Mouse (Mus musculus): ENCODE measurements around the gene Cntd1. TPM values are rescaled to one million over a fixed set of nuclear protein-coding genes. Genes with fewer than 3 reads are reported as not detected.

Cntd1 gene
- polyA plus RNA-seq, 1 experiment from 2014 or later, result 0.91 TPM

- DNase-seq (ENCODE audit: low spot score) (no peak), ATAC-seq (ENCODE audit: low FRiP score) (no peak)
- Histone ChIP-seq H3K27ac (peak overlapping the region; percentile 90), H3K4me2 (replicated peaks) (peak overlapping the region; percentile 92), H3K9me3 (ENCODE audit: control insufficient read depth, low read length) (no peaks in the 10 kb centered on the region), H3K4me1 (replicated peaks; ENCODE audit: control insufficient read depth, insufficient read depth, low read length) (peaks cover 15% of the 10 kb centered on the region), H3K4me3 (replicated peaks; ENCODE audit: low read length) (peak overlapping the region; percentile 93), H3K36me3 (replicated peaks; ENCODE audit: control insufficient read depth, insufficient read depth) (0 out of 2 replicates have a peak, but pooled peaks cover 4% of the 10 kb centered on the region), H3K9ac (peak overlapping the region; percentile 97), H3K27me3 (ENCODE audit: control insufficient read depth, insufficient read depth, low read length) (no peaks in the 10 kb centered on the region; the same call in 1 of the 2 replicates)
- 12% methylated on average over 7 of the region's 7 CpGs for WGBS
Observed at GRCm38 (mm10) chr11:101252941-101253340, 25.9 kb upstream of the Cntd1 start.

GRCm38 (mm10) chr11:101253613-101254389, 25.0 kb upstream of the Cntd1 start, which contains the start of gene Vps25:
Gene Vps25 (plus strand): TSS chr11:101253707.
- WGBS, result under 1% methylated on average over 40 of the region's 40 CpGs
- Histone ChIP-seq H3K4me3 (replicated peaks; ENCODE audit: low read length) (peak within 1 kb of the TSS; percentile 93), H3K27ac (peak within 1 kb of the TSS; percentile 90), H3K9me3 (ENCODE audit: control insufficient read depth, low read length) (no peaks in the 10 kb centered on the region), H3K9ac (peak within 1 kb of the TSS; percentile 97), H3K4me1 (replicated peaks; ENCODE audit: control insufficient read depth, insufficient read depth, low read length) (peaks cover 15% of the 10 kb centered on the region), H3K36me3 (replicated peaks; ENCODE audit: control insufficient read depth, insufficient read depth) (0 out of 2 replicates have a peak, but pooled peaks cover 5% of the 10 kb centered on the region), H3K4me2 (replicated peaks) (peak within 1 kb of the TSS; percentile 92), H3K27me3 (ENCODE audit: control insufficient read depth, insufficient read depth, low read length) (no peaks in the 10 kb centered on the region)
- DNase-seq (ENCODE audit: low spot score), result peak; percentile 88
- ATAC-seq (ENCODE audit: low FRiP score), result peak; percentile 76; the same call in 1 of the 2 replicates

- H3K4me3 ChIP-seq (replicated peaks; ENCODE audit: low read length), result no peak overlapping the region
- no peak overlapping the region for H3K9ac ChIP-seq
- DNase-seq (ENCODE audit: low spot score) (no peak), ATAC-seq (ENCODE audit: low FRiP score) (no peak)
- 0 out of 2 replicates have a peak, but pooled peaks cover 10% of the 10 kb centered on the region for H3K36me3 ChIP-seq (replicated peaks; ENCODE audit: control insufficient read depth, insufficient read depth)
- peaks cover 11% of the 10 kb centered on the region for H3K27me3 ChIP-seq (ENCODE audit: control insufficient read depth, insufficient read depth, low read length)
- no peaks in the 10 kb centered on the region for H3K9me3 ChIP-seq (ENCODE audit: control insufficient read depth, low read length)
- peaks cover 31% of the 10 kb centered on the region for H3K4me1 ChIP-seq (replicated peaks; ENCODE audit: control insufficient read depth, insufficient read depth, low read length)
- H3K4me2 ChIP-seq (replicated peaks), result no peak overlapping the region
- WGBS, result 91% methylated on average over 13 of the region's 13 CpGs
- no peak overlapping the region for H3K27ac ChIP-seq
Observed at GRCm38 (mm10) chr11:101255826-101256775, 22.7 kb upstream of the Cntd1 start.

- DNase-seq (ENCODE audit: low spot score), result no peak
- Histone ChIP-seq H3K4me1 (replicated peaks; ENCODE audit: control insufficient read depth, insufficient read depth, low read length) (peaks cover 31% of the 10 kb centered on the region; the same call in 1 of the 2 replicates), H3K27ac (no peak overlapping the region), H3K9ac (no peak overlapping the region), H3K9me3 (ENCODE audit: control insufficient read depth, low read length) (no peaks in the 10 kb centered on the region), H3K4me2 (replicated peaks) (no peak overlapping the region), H3K4me3 (replicated peaks; ENCODE audit: low read length) (no peak overlapping the region), H3K27me3 (ENCODE audit: control insufficient read depth, insufficient read depth, low read length) (peaks cover 41% of the 10 kb centered on the region), H3K36me3 (replicated peaks; ENCODE audit: control insufficient read depth, insufficient read depth) (0 out of 2 replicates have a peak, but pooled peaks cover 10% of the 10 kb centered on the region)
- WGBS, result 45% methylated on average over 6 of the region's 6 CpGs
- ATAC-seq (ENCODE audit: low FRiP score), result no peak
Observed at GRCm38 (mm10) chr11:101259261-101259712, 19.5 kb upstream of the Cntd1 start.

GRCm38 (mm10) chr11:101259948-101260825, 18.6 kb upstream of the Cntd1 start, which contains the start of gene Wnk4:
Gene Wnk4 (plus strand): TSS chr11:101260567.
- H3K36me3 ChIP-seq (replicated peaks; ENCODE audit: control insufficient read depth, insufficient read depth), result 0 out of 2 replicates have a peak, but pooled peaks cover 10% of the 10 kb centered on the region
- ATAC-seq (ENCODE audit: low FRiP score) (peak; percentile 60), DNase-seq (ENCODE audit: low spot score) (no peak)
- H3K9me3 ChIP-seq (ENCODE audit: control insufficient read depth, low read length), result no peaks in the 10 kb centered on the region
- WGBS, result 1% methylated on average over 40 of the region's 43 CpGs
- H3K4me1 ChIP-seq (replicated peaks; ENCODE audit: control insufficient read depth, insufficient read depth, low read length), result peaks cover 32% of the 10 kb centered on the region; the same call in 1 of the 2 replicates
- peak within 1 kb of the TSS; percentile 61 for H3K9ac ChIP-seq
- H3K27ac ChIP-seq, result no peak within 1 kb of the TSS
- peaks cover 48% of the 10 kb centered on the region for H3K27me3 ChIP-seq (ENCODE audit: control insufficient read depth, insufficient read depth, low read length)
- peak within 1 kb of the TSS; percentile 42 for H3K4me3 ChIP-seq (replicated peaks; ENCODE audit: low read length)
- peak within 1 kb of the TSS; percentile 85 for H3K4me2 ChIP-seq (replicated peaks)

GRCm38 (mm10) chr11:101260826-101261380, 17.9 kb upstream of the Cntd1 start:
- Histone ChIP-seq H3K36me3 (replicated peaks; ENCODE audit: control insufficient read depth, insufficient read depth) (0 out of 2 replicates have a peak, but pooled peaks cover 10% of the 10 kb centered on the region), H3K4me1 (replicated peaks; ENCODE audit: control insufficient read depth, insufficient read depth, low read length) (peaks cover 33% of the 10 kb centered on the region; the same call in 1 of the 2 replicates), H3K27me3 (ENCODE audit: control insufficient read depth, insufficient read depth, low read length) (peaks cover 50% of the 10 kb centered on the region), H3K4me3 (replicated peaks; ENCODE audit: low read length) (peak overlapping the region; percentile 42), H3K27ac (no peak overlapping the region), H3K9me3 (ENCODE audit: control insufficient read depth, low read length) (no peaks in the 10 kb centered on the region), H3K4me2 (replicated peaks) (peak overlapping the region; percentile 85), H3K9ac (peak overlapping the region; percentile 61)
- under 1% methylated on average over 30 of the region's 30 CpGs for WGBS
- ATAC-seq (ENCODE audit: low FRiP score) (no peak; the same call in 1 of the 2 replicates), DNase-seq (ENCODE audit: low spot score) (no peak)

- Histone ChIP-seq H3K36me3 (replicated peaks; ENCODE audit: control insufficient read depth, insufficient read depth) (0 out of 2 replicates have a peak, but pooled peaks cover 8% of the 10 kb centered on the region), H3K9ac (no peak overlapping the region), H3K27ac (no peak overlapping the region), H3K4me3 (replicated peaks; ENCODE audit: low read length) (peak overlapping the region; percentile 9; the same call in 1 of the 2 replicates), H3K4me2 (replicated peaks) (peak overlapping the region; percentile 24), H3K9me3 (ENCODE audit: control insufficient read depth, low read length) (no peaks in the 10 kb centered on the region), H3K4me1 (replicated peaks; ENCODE audit: control insufficient read depth, insufficient read depth, low read length) (peaks cover 33% of the 10 kb centered on the region; the same call in 1 of the 2 replicates), H3K27me3 (ENCODE audit: control insufficient read depth, insufficient read depth, low read length) (peaks cover 54% of the 10 kb centered on the region)
- ATAC-seq (ENCODE audit: low FRiP score) (no peak), DNase-seq (ENCODE audit: low spot score) (no peak)
- 2% methylated on average over 24 of the region's 24 CpGs for WGBS
Observed at GRCm38 (mm10) chr11:101262272-101262967, 16.4 kb upstream of the Cntd1 start.
